Mouse (Mus musculus) B cell, adult 2 months (primary cell): ENCODE data around the gene Ghrl.
A peak's percentile ranks its signal among the peaks of the same experiment; 100 is the strongest.
"Not testable (repeated sequence)": the region's sequence is repeated elsewhere in the genome, so short reads cannot be mapped to it uniquely, and the experiment has no call there.

ENCODE experiments used
- DNase-seq, 2 experiments: peaks; one replicate each; pipeline ENCODE4 v3.0.0; 2022

Ghrl gene

GRCm38 (mm10) chr6:113719878-113720277 is at the start of gene Ghrl:
Ghrl (minus strand) TSS chr6:113719880.
- DNase-seq = no peak

GRCm38 (mm10) chr6:113768804-113769203 is 49.1 kb upstream of the Ghrl start:
- no peak for DNase-seq

- DNase-seq = peak; percentile 57 to 65
Observed at GRCm38 (mm10) chr6:113761644-113762043, 42.0 kb upstream of the Ghrl start.

GRCm38 (mm10) chr6:113749119-113749685 is 29.5 kb upstream of the Ghrl start:
- DNase-seq = no peak

GRCm38 (mm10) chr6:113748351-113748750 is 28.7 kb upstream of the Ghrl start:
- no peak for DNase-seq

- DNase-seq = no peak
Observed at GRCm38 (mm10) chr6:113747284-113747683, 27.6 kb upstream of the Ghrl start.

- DNase-seq = no peak
Observed at GRCm38 (mm10) chr6:113745117-113745516, 25.4 kb upstream of the Ghrl start.

- DNase-seq = no peak
Observed at GRCm38 (mm10) chr6:113743111-113743510, 23.4 kb upstream of the Ghrl start.

GRCm38 (mm10) chr6:113742321-113742720 is 22.6 kb upstream of the Ghrl start:
- DNase-seq = no peak

- no peak for DNase-seq
Observed at GRCm38 (mm10) chr6:113741425-113741824, 21.7 kb upstream of the Ghrl start.

- peak; percentile 91 for DNase-seq
Observed at GRCm38 (mm10) chr6:113740236-113741217, 20.8 kb upstream of the Ghrl start, which contains the start of gene Sec13. Sec13 (minus strand) TSS chr6:113740743.

- DNase-seq = no peak
Observed at GRCm38 (mm10) chr6:113737318-113738046, 17.8 kb upstream of the Ghrl start.

- no peak for DNase-seq
Observed at GRCm38 (mm10) chr6:113731296-113731695, 11.6 kb upstream of the Ghrl start.

- no peak for DNase-seq
Observed at GRCm38 (mm10) chr6:113728181-113728580, 8.5 kb upstream of the Ghrl start.

- no peak for DNase-seq
Observed at GRCm38 (mm10) chr6:113721061-113721460, 1.4 kb upstream of the Ghrl start.

GRCm38 (mm10) chr6:113717541-113717940 is 2.1 kb downstream of the Ghrl start:
- no peak for DNase-seq

- DNase-seq = no peak
Observed at GRCm38 (mm10) chr6:113714797-113715196, 4.9 kb downstream of the Ghrl start.

GRCm38 (mm10) chr6:113714276-113714675 is 5.4 kb downstream of the Ghrl start:
- peak in 1 of 2 experiments; percentile 16 for DNase-seq

- DNase-seq = not testable (repeated sequence)
Observed at GRCm38 (mm10) chr6:113713389-113713788, 6.3 kb downstream of the Ghrl start.

GRCm38 (mm10) chr6:113712718-113713117 is 7.0 kb downstream of the Ghrl start:
- DNase-seq = no peak

GRCm38 (mm10) chr6:113697222-113698205 is 22.2 kb downstream of the Ghrl start:
- peak; percentile 43 to 52 for DNase-seq
